Mouse (Mus musculus) heart, postnatal 0 days (tissue): Measurements from ENCODE around the gene Atad5.

Experiments
- CTCF ChIP-seq: IDR thresholded peaks from 2 replicates; pipeline ENCODE4 v1.5.1; 2016; ENCODE audit warnings: antibody characterized with exemption, control low read depth, low read depth
- EP300 ChIP-seq: IDR thresholded peaks from 2 replicates; pipeline ENCODE4 v1.6.1; 2016; ENCODE audit warnings: antibody characterized with exemption, low read depth

GRCm38 (mm10) chr11:80085356-80086055, 3.7 kb upstream of the Atad5 start:
- TF ChIP-seq CTCF = no peak
- no peak for TF ChIP-seq EP300
